Mouse (Mus musculus) kidney, embryonic 14.5 days (tissue): ENCODE measurements at regions not wholly inside any gene's neighbourhood (a gene's known extent, or its start where the extent isn't known, plus 50 kb on each side); places are given as distances from the start of the nearest gene placed in this dataset.

Experiments used
- ATAC-seq: fragments of 200-750 bp; cut with Nextera tagmentation; 2 replicates; pipeline ENCODE4 v1.8.0; 2017; ENCODE audit warnings: moderate number of reproducible peaks, mild to moderate bottlenecking, moderate TSS enrichment, moderate library complexity; ENCODE audit not compliant: low FRiP score, low TSS enrichment
- H3K27ac ChIP-seq: fragments of 300-500 bp; sonication (generic); 2 replicates; pipeline ENCODE4 v1.5.1; 2014; ENCODE audit warnings: low read depth, mild to moderate bottlenecking, low read length, moderate library complexity, mixed read lengths
- H3K27me3 ChIP-seq: fragments of 300-500 bp; sonication (generic); 2 replicates; pipeline ENCODE4 v1.6.1; 2014; ENCODE audit warnings: mild to moderate bottlenecking, low read length; ENCODE audit not compliant: control insufficient read depth, insufficient read depth
- H3K36me3 ChIP-seq: fragments of 300-500 bp; sonication (generic); 2 replicates; pipeline ENCODE4 v1.6.1; 2014; ENCODE audit warnings: low read length, mixed read lengths; ENCODE audit not compliant: control insufficient read depth, insufficient read depth
- H3K4me1 ChIP-seq: fragments of 300-500 bp; sonication (generic); 2 replicates; pipeline ENCODE4 v1.6.1; 2014; ENCODE audit warnings: low read length, mixed read lengths; ENCODE audit not compliant: control insufficient read depth, insufficient read depth
- H3K4me2 ChIP-seq: fragments of 300-500 bp; sonication (generic); replicated peaks from 2 replicates; pipeline ENCODE4 v1.6.1; 2014; ENCODE audit warnings: low read depth, mild to moderate bottlenecking, low read length
- H3K4me3 ChIP-seq: fragments of 300-500 bp; sonication (generic); 2 replicates; pipeline ENCODE4 v1.5.1; 2014; ENCODE audit warnings: mild to moderate bottlenecking, low read length
- H3K9ac ChIP-seq: fragments of 300-500 bp; sonication (generic); 2 replicates; pipeline ENCODE4 v1.6.1; 2014; ENCODE audit warnings: low read depth, mild to moderate bottlenecking, low read length, moderate library complexity
- H3K9me3 ChIP-seq: fragments of 300-500 bp; sonication (generic); 2 replicates; pipeline ENCODE4 v1.6.1; 2016; ENCODE audit warnings: low read length; ENCODE audit not compliant: control insufficient read depth
- WGBS: fragments of 180-500 bp; shearing (Covaris S2); extraction: QIAGEN DNeasy Blood & Tissue Kit; methylation state at CpG from one replicate; pipeline ENCODE4 v1.1.7; 2014; 5-methylcytosine and 5-hydroxymethylcytosine counted together

- H3K27ac ChIP-seq = no peak overlapping the region
- no peaks in the 10 kb centered on the region for H3K36me3 ChIP-seq
- H3K9me3 ChIP-seq = no peaks in the 10 kb centered on the region
- H3K4me3 ChIP-seq = no peak overlapping the region
- no peaks in the 10 kb centered on the region for H3K27me3 ChIP-seq
- no peak overlapping the region for H3K9ac ChIP-seq
- no peak for ATAC-seq
- no peak overlapping the region for H3K4me2 ChIP-seq
- no peaks in the 10 kb centered on the region for H3K4me1 ChIP-seq
Observed at GRCm38 (mm10) chr8:64336546-64336945, 130.5 kb upstream of the Tll1 start.

- no peak overlapping the region for H3K4me2 ChIP-seq
- H3K27me3 ChIP-seq = no peaks in the 10 kb centered on the region
- H3K36me3 ChIP-seq = no peaks in the 10 kb centered on the region
- 20% methylated on average over 5 of the region's 5 CpGs for WGBS
- H3K4me3 ChIP-seq = no peak overlapping the region
- H3K27ac ChIP-seq = no peak overlapping the region
- H3K4me1 ChIP-seq = no peaks in the 10 kb centered on the region
- H3K9me3 ChIP-seq = no peaks in the 10 kb centered on the region
- no peak for ATAC-seq
- no peak overlapping the region for H3K9ac ChIP-seq
Observed at GRCm38 (mm10) chr8:64335495-64335894, 129.4 kb upstream of the Tll1 start.

GRCm38 (mm10) chr8:64323985-64324384 is 117.9 kb upstream of the Tll1 start:
- Histone ChIP-seq H3K9ac (no peak overlapping the region), H3K4me2 (no peak overlapping the region), H3K27me3 (no peaks in the 10 kb centered on the region), H3K9me3 (no peaks in the 10 kb centered on the region), H3K4me3 (no peak overlapping the region), H3K36me3 (no peaks in the 10 kb centered on the region), H3K4me1 (no peaks in the 10 kb centered on the region), H3K27ac (no peak overlapping the region)
- 64% methylated on average over 2 of the region's 2 CpGs for WGBS
- peak; percentile 86; the same call in 1 of the 2 replicates for ATAC-seq

- no peaks in the 10 kb centered on the region for H3K9me3 ChIP-seq
- ATAC-seq = no peak
- H3K4me1 ChIP-seq = no peaks in the 10 kb centered on the region
- 87% methylated on average over 4 of the region's 4 CpGs for WGBS
- no peak overlapping the region for H3K9ac ChIP-seq
- H3K4me2 ChIP-seq = no peak overlapping the region
- no peak overlapping the region for H3K4me3 ChIP-seq
- H3K27me3 ChIP-seq = no peaks in the 10 kb centered on the region
- no peaks in the 10 kb centered on the region for H3K36me3 ChIP-seq
- H3K27ac ChIP-seq = no peak overlapping the region
Observed at GRCm38 (mm10) chr8:64320343-64320742, 114.3 kb upstream of the Tll1 start.

GRCm38 (mm10) chr8:64319220-64319820 is 113.2 kb upstream of the Tll1 start:
- Histone ChIP-seq H3K9ac (no peak overlapping the region), H3K27ac (no peak overlapping the region), H3K4me3 (no peak overlapping the region), H3K4me1 (no peaks in the 10 kb centered on the region), H3K4me2 (no peak overlapping the region), H3K36me3 (no peaks in the 10 kb centered on the region), H3K9me3 (no peaks in the 10 kb centered on the region), H3K27me3 (no peaks in the 10 kb centered on the region)
- WGBS = 64% methylated on average over 6 of the region's 6 CpGs
- no peak for ATAC-seq

- Histone ChIP-seq H3K4me1 (no peaks in the 10 kb centered on the region), H3K27me3 (no peaks in the 10 kb centered on the region), H3K27ac (no peak overlapping the region), H3K4me2 (no peak overlapping the region), H3K9ac (no peak overlapping the region), H3K9me3 (no peaks in the 10 kb centered on the region), H3K36me3 (no peaks in the 10 kb centered on the region), H3K4me3 (no peak overlapping the region)
- no peak for ATAC-seq
- WGBS = 48% methylated on average over 10 of the region's 10 CpGs
Observed at GRCm38 (mm10) chr8:64318524-64319219, 112.6 kb upstream of the Tll1 start.

- no peak for ATAC-seq
- no peaks in the 10 kb centered on the region for H3K4me1 ChIP-seq
- no peak overlapping the region for H3K9ac ChIP-seq
- H3K4me2 ChIP-seq = no peak overlapping the region
- H3K9me3 ChIP-seq = no peaks in the 10 kb centered on the region
- no peak overlapping the region for H3K4me3 ChIP-seq
- H3K27ac ChIP-seq = no peak overlapping the region
- no peaks in the 10 kb centered on the region for H3K36me3 ChIP-seq
- no peaks in the 10 kb centered on the region for H3K27me3 ChIP-seq
Observed at GRCm38 (mm10) chr8:64317815-64318214, 111.7 kb upstream of the Tll1 start.

GRCm38 (mm10) chr8:64307995-64308394 is 101.9 kb upstream of the Tll1 start:
- Histone ChIP-seq H3K4me1 (no peaks in the 10 kb centered on the region), H3K27ac (no peak overlapping the region), H3K9me3 (no peaks in the 10 kb centered on the region), H3K4me2 (no peak overlapping the region), H3K9ac (no peak overlapping the region), H3K36me3 (no peaks in the 10 kb centered on the region), H3K27me3 (no peaks in the 10 kb centered on the region), H3K4me3 (no peak overlapping the region)
- ATAC-seq = no peak
- 79% methylated on average over 1 of the region's 1 CpGs for WGBS

GRCm38 (mm10) chr8:64282806-64283205 is 76.7 kb upstream of the Tll1 start:
- no peak overlapping the region for H3K4me2 ChIP-seq
- H3K27ac ChIP-seq = no peak overlapping the region
- ATAC-seq = no peak
- 90% methylated on average over 6 of the region's 6 CpGs for WGBS
- no peaks in the 10 kb centered on the region for H3K9me3 ChIP-seq
- H3K9ac ChIP-seq = no peak overlapping the region
- H3K27me3 ChIP-seq = no peaks in the 10 kb centered on the region
- no peaks in the 10 kb centered on the region for H3K4me1 ChIP-seq
- no peak overlapping the region for H3K4me3 ChIP-seq
- H3K36me3 ChIP-seq = no peaks in the 10 kb centered on the region
